Mouse (Mus musculus) embryonic fibroblast, embryonic 13.5 days (primary cell): Measurements from ENCODE around the gene Frmd8.

ENCODE experiments used
- CTCF ChIP-seq: IDR thresholded peaks from 2 replicates; pipeline ENCODE4 v1.5.1; 2011; ENCODE audit warnings: mild to moderate bottlenecking, control low read depth, low read length, moderate library complexity, borderline replicate concordance; ENCODE audit not compliant: insufficient read depth
- POLR2A ChIP-seq: IDR thresholded peaks from 2 replicates; pipeline ENCODE4 v1.6.1; 2011; ENCODE audit warnings: low read depth, mild to moderate bottlenecking, control low read depth, low read length, moderate library complexity

DNA sequence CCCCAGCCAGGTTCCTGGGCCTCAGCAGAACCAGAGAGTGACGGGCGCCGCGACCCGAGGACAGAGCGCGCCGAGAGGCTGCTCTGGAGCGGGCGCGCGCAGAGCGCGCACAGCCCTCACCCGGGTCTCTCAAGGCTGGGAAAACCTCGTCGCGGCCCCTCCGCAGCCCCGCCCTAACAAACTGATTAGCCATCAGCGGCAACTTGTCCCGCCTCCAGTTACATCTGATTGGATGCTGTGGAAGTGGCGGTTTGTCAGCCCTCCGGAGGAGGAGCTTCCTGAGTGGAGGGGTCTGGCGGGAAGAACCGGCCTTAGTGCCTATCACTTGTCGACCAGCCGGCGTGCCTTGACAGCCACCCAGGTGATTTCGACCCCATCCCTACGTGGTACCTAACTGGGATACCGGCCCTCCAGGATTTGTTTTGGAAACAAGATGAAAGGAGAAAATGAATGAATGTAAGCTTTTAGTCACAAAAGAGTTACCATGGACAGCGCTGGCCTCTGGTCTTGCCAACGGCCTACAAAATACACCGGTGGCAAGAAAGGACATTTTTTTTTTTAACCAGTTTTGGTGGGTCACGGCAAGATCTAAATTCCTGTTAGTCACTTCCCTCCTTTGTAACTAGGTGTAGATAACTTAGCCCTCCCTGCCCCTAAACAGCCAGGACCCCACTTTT is 19.1 kb upstream of the Frmd8 start, which contains the start of gene Tigd3:
- peak; percentile 49 for TF ChIP-seq POLR2A
- TF ChIP-seq CTCF, result no peak
